Mouse (Mus musculus): ENCODE results near the gene Tspyl1. TPM values are rescaled to one million over a fixed set of nuclear protein-coding genes. Genes with fewer than 3 reads are reported as not detected.

Tspyl1 gene
- polyA plus RNA-seq, 1 experiment, result 110 TPM

DNA sequence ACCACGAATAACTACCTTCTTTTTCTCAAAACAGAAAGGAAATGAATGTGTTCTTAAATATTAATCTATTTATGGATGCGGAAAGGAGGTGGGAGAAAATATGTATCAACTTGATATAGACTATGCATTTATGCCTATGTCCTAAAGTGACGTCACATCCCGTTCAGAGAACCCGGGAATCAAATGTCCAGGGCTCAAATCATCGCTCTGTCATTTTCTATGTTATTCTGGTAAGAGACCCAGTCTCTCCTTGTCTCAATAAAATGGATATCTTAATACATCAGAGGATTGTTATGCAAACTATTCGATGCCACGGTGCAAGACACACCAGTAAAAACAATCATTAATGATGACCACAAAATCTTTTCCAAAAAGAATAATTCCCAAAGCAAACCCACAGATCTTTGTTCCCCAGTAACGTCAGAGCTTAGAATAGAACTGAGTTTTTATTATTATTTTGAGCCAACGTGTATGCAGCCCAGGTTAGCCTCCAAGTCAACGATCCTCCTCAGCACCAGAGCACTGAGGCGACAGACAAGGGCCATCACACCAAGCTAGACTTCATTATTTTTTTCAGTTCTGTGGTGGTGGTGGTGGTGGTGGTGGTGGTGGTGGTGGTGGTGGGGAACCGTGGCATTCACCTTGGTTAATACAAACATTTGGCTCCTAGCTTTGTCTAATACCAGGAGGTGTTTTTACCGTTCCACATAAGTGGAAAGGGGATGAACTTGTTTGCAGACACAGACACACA is 604 bp upstream of the Tspyl1 start:
- 9% methylated on average over 14 of the region's 14 CpGs for WGBS
- TF ChIP-seq CTCF (IDR thresholded peaks at IDR 0.05; ENCODE audit: borderline replicate concordance, insufficient read depth, low read depth, low read length) (no peak), POLR2A (IDR thresholded peaks at IDR 0.05; ENCODE audit: borderline replicate concordance, insufficient read depth, low read length) (no peak)
- peak in 1 of 2 experiments; percentile 56 for DNase-seq
- Histone ChIP-seq H3K27ac (ENCODE audit: insufficient read depth, low read length) (0 out of 2 replicates have a peak overlapping the region, but pooled peaks have one; percentile 12), H3K4me1 (ENCODE audit: control insufficient read depth, insufficient read depth, low read length) (peaks cover 2% of the 10 kb centered on the region; the same call in 1 of the 2 replicates), H3K4me3 (replicated peaks; ENCODE audit: insufficient read depth, low read depth, low read length) (peak overlapping the region; percentile 65), H3K27me3 (ENCODE audit: control insufficient read depth, insufficient read depth, low read length) (no peaks in the 10 kb centered on the region)

DNA sequence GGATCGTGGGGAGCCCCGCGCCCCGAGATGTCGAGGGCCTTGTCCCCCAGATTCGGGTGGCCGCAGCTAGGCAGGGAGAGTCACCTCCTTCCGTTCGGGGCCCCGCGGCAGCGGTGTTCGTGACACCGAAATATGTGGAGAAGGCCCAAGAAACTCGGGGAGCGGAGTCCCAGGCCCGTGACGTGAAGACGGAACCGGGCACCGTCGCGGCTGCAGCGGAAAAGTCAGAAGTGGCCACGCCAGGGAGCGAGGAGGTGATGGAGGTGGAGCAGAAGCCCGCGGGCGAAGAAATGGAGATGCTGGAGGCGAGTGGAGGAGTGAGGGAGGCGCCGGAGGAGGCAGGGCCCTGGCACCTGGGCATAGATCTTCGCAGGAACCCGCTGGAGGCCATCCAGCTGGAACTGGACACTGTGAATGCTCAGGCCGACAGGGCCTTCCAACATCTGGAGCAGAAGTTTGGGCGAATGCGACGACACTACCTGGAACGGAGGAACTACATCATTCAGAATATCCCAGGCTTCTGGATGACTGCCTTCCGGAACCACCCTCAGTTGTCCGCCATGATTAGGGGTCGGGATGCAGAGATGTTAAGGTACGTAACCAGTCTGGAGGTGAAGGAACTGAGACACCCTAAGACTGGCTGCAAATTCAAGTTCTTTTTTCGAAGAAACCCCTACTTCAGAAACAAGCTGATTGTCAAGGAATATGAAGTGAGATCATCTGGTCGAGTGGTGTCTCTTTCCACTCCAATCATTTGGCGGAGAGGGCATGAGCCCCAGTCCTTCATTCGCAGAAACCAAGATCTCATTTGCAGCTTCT is 639 bp downstream of the Tspyl1 start:
- TF ChIP-seq POLR2A (IDR thresholded peaks at IDR 0.05; ENCODE audit: borderline replicate concordance, insufficient read depth, low read length), result no peak
- no peak for TF ChIP-seq CTCF (IDR thresholded peaks at IDR 0.05; ENCODE audit: borderline replicate concordance, insufficient read depth, low read depth, low read length)
- WGBS, result under 1% methylated on average over 47 of the region's 47 CpGs
- H3K27me3 ChIP-seq (ENCODE audit: control insufficient read depth, insufficient read depth, low read length), result no peaks in the 10 kb centered on the region
- peak overlapping the region; percentile 65 for H3K4me3 ChIP-seq (replicated peaks; ENCODE audit: insufficient read depth, low read depth, low read length)
- H3K4me1 ChIP-seq (ENCODE audit: control insufficient read depth, insufficient read depth, low read length), result peaks cover 2% of the 10 kb centered on the region; the same call in 1 of the 2 replicates
- peak overlapping the region; percentile 83 for H3K27ac ChIP-seq (ENCODE audit: insufficient read depth, low read length)
- DNase-seq, result peak in 1 of 2 experiments; percentile 72

- Histone ChIP-seq H3K4me1 (ENCODE audit: control insufficient read depth, insufficient read depth, low read length) (0 out of 2 replicates have a peak, but pooled peaks cover 2% of the 10 kb centered on the region), H3K27me3 (ENCODE audit: control insufficient read depth, insufficient read depth, low read length) (no peaks in the 10 kb centered on the region), H3K4me3 (replicated peaks; ENCODE audit: insufficient read depth, low read depth, low read length) (peak overlapping the region; percentile 85), H3K27ac (ENCODE audit: insufficient read depth, low read length) (no peak overlapping the region; the same call in 1 of the 2 replicates)
- no peak for DNase-seq
- TF ChIP-seq POLR2A (IDR thresholded peaks at IDR 0.05; ENCODE audit: borderline replicate concordance, insufficient read depth, low read length) (no peak), CTCF (IDR thresholded peaks at IDR 0.05; ENCODE audit: borderline replicate concordance, insufficient read depth, low read depth, low read length) (no peak)
- 2% methylated on average over 13 of the region's 13 CpGs for WGBS
These were observed 14.9 kb downstream of the Tspyl1 start for GRCm38 (mm10) chr10:34296911-34297298.

- no peak for TF ChIP-seq CTCF (IDR thresholded peaks at IDR 0.05; ENCODE audit: borderline replicate concordance, insufficient read depth, low read depth, low read length)
- TF ChIP-seq POLR2A (IDR thresholded peaks at IDR 0.05; ENCODE audit: borderline replicate concordance, insufficient read depth, low read length), result peak; percentile 96
- DNase-seq, result peak; percentile 95 to 96
- Histone ChIP-seq H3K27ac (ENCODE audit: insufficient read depth, low read length) (peak within 1 kb of the TSS; percentile 86), H3K27me3 (ENCODE audit: control insufficient read depth, insufficient read depth, low read length) (no peaks in the 10 kb centered on the region), H3K4me1 (ENCODE audit: control insufficient read depth, insufficient read depth, low read length) (peaks cover 4% of the 10 kb centered on the region; the same call in 1 of the 2 replicates), H3K4me3 (replicated peaks; ENCODE audit: insufficient read depth, low read depth, low read length) (peak within 1 kb of the TSS; percentile 85)
- under 1% methylated on average over 38 of the region's 38 CpGs for WGBS
These were observed 15.4 kb downstream of the Tspyl1 start, which contains the start of gene Tspyl4 for GRCm38 (mm10) chr10:34297299-34297979. Tspyl4 (plus strand) TSS chr10:34297442.

GRCm38 (mm10) chr10:34297980-34298753 is 16.2 kb downstream of the Tspyl1 start:
- Histone ChIP-seq H3K27me3 (ENCODE audit: control insufficient read depth, insufficient read depth, low read length) (no peaks in the 10 kb centered on the region), H3K4me1 (ENCODE audit: control insufficient read depth, insufficient read depth, low read length) (peaks cover 5% of the 10 kb centered on the region; the same call in 1 of the 2 replicates), H3K27ac (ENCODE audit: insufficient read depth, low read length) (peak overlapping the region; percentile 86), H3K4me3 (replicated peaks; ENCODE audit: insufficient read depth, low read depth, low read length) (peak overlapping the region; percentile 85)
- peak; percentile 43 to 61 for DNase-seq
- WGBS, result 15% methylated on average over 25 of the region's 25 CpGs
- TF ChIP-seq POLR2A (IDR thresholded peaks at IDR 0.05; ENCODE audit: borderline replicate concordance, insufficient read depth, low read length), result no peak
- no peak for TF ChIP-seq CTCF (IDR thresholded peaks at IDR 0.05; ENCODE audit: borderline replicate concordance, insufficient read depth, low read depth, low read length)

- TF ChIP-seq CTCF (IDR thresholded peaks at IDR 0.05; ENCODE audit: borderline replicate concordance, insufficient read depth, low read depth, low read length), result no peak
- no peak for TF ChIP-seq POLR2A (IDR thresholded peaks at IDR 0.05; ENCODE audit: borderline replicate concordance, insufficient read depth, low read length)
- Histone ChIP-seq H3K27me3 (ENCODE audit: control insufficient read depth, insufficient read depth, low read length) (no peaks in the 10 kb centered on the region), H3K4me3 (replicated peaks; ENCODE audit: insufficient read depth, low read depth, low read length) (peak overlapping the region; percentile 85), H3K4me1 (ENCODE audit: control insufficient read depth, insufficient read depth, low read length) (peaks cover 5% of the 10 kb centered on the region; the same call in 1 of the 2 replicates), H3K27ac (ENCODE audit: insufficient read depth, low read length) (0 out of 2 replicates have a peak overlapping the region, but pooled peaks have one; percentile 9)
- DNase-seq, result peak in 1 of 2 experiments; percentile 38
- WGBS, result 2% methylated on average over 5 of the region's 5 CpGs
These were observed 18.4 kb downstream of the Tspyl1 start for GRCm38 (mm10) chr10:34300368-34300767.
